Mouse (Mus musculus) cerebellum, postnatal 10 days (tissue): ENCODE results near the gene Rcvrn.

Source experiments
- DNase-seq, 2 experiments: peaks; one replicate each; pipeline ENCODE4 v3.0.0; 2021; ENCODE audit warnings: mixed read lengths in 2 of 2

Gene Rcvrn

GRCm38 (mm10) chr11:67694703-67695376, at the start of gene Rcvrn:
Rcvrn (plus strand) TSS chr11:67695326.
- no peak for DNase-seq

- DNase-seq, result peak; percentile 93 to 94
These were observed 47.4 kb upstream of the Rcvrn start for GRCm38 (mm10) chr11:67647745-67648144.

- peak; percentile 79 to 82 for DNase-seq
These were observed 46.3 kb upstream of the Rcvrn start for GRCm38 (mm10) chr11:67648651-67649407.

GRCm38 (mm10) chr11:67649971-67650707, 45.0 kb upstream of the Rcvrn start:
- DNase-seq, result no peak

- DNase-seq, result peak; percentile 42 to 54
These were observed 43.4 kb upstream of the Rcvrn start for GRCm38 (mm10) chr11:67651731-67652130.

GRCm38 (mm10) chr11:67652194-67652892, 42.8 kb upstream of the Rcvrn start:
- peak; percentile 88 to 91 for DNase-seq

GRCm38 (mm10) chr11:67652893-67653255, 42.3 kb upstream of the Rcvrn start:
- peak; percentile 62 to 67 for DNase-seq

GRCm38 (mm10) chr11:67653521-67654090, 41.5 kb upstream of the Rcvrn start:
- no peak for DNase-seq

GRCm38 (mm10) chr11:67654514-67654913, 40.6 kb upstream of the Rcvrn start:
- no peak for DNase-seq

GRCm38 (mm10) chr11:67655236-67655959, 39.7 kb upstream of the Rcvrn start:
- DNase-seq, result peak; percentile 92 to 94

- DNase-seq, result no peak
These were observed 38.8 kb upstream of the Rcvrn start for GRCm38 (mm10) chr11:67656366-67656765.

GRCm38 (mm10) chr11:67656811-67657210, 38.3 kb upstream of the Rcvrn start:
- DNase-seq, result peak; percentile 18 to 28

GRCm38 (mm10) chr11:67657685-67658382, 37.3 kb upstream of the Rcvrn start:
- DNase-seq, result peak; percentile 79 to 88

GRCm38 (mm10) chr11:67661465-67661864, 33.7 kb upstream of the Rcvrn start:
- no peak for DNase-seq

GRCm38 (mm10) chr11:67663437-67663836, 31.7 kb upstream of the Rcvrn start:
- DNase-seq, result no peak

GRCm38 (mm10) chr11:67664261-67664660, 30.9 kb upstream of the Rcvrn start:
- DNase-seq, result peak; percentile 84 to 87

- DNase-seq, result peak in 1 of 2 experiments; percentile 12
These were observed 30.2 kb upstream of the Rcvrn start for GRCm38 (mm10) chr11:67664918-67665317.

- no peak for DNase-seq
These were observed 29.0 kb upstream of the Rcvrn start for GRCm38 (mm10) chr11:67666129-67666528.

GRCm38 (mm10) chr11:67667531-67668332, 27.4 kb upstream of the Rcvrn start:
- peak; percentile 92 to 93 for DNase-seq

- peak; percentile 53 to 60 for DNase-seq
These were observed 26.6 kb upstream of the Rcvrn start for GRCm38 (mm10) chr11:67668460-67669007.
